Mouse (Mus musculus): ENCODE data around the gene Wdr74.

DNA sequence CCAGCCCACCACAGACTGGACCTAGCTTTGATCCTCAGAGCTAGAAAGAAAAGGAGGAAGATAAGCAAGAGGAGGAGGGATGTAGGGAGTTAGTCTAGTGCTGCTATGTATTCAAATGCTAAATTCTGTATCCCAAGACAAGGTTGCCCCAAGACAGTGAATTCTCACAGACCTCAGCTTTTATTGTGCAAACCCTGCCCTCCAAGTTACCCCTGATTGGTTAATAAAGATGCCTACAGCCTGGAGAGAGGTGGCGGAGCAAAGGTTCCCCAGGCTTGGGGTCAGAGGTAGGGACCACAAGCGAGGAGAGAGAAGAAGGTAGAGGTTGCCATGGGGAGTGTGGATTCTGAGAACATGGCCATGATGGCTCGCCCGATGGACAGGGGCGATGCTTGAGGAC is 42.9 kb upstream of the Wdr74 start:
- TF ChIP-seq CTCF (IDR thresholded peaks at IDR 0.05; ENCODE audit: low read depth, low read length) (no peak), EP300 (IDR thresholded peaks at IDR 0.05; ENCODE audit: insufficient read depth, low read depth, low read length) (peak; percentile 68; the same call in 1 of the 2 replicates), POLR2A (IDR thresholded peaks at IDR 0.05; ENCODE audit: insufficient read depth, low read length) (no peak)
